Mouse (Mus musculus) layer of hippocampus, adult 9-10 months (tissue): ENCODE measurements around the gene Dcaf1.

ENCODE experiments used
- DNase-seq: peaks from one replicate; pipeline ENCODE4 v3.0.0; 2022; ENCODE audit warnings: low spot score

The Dcaf1 gene

DNA sequence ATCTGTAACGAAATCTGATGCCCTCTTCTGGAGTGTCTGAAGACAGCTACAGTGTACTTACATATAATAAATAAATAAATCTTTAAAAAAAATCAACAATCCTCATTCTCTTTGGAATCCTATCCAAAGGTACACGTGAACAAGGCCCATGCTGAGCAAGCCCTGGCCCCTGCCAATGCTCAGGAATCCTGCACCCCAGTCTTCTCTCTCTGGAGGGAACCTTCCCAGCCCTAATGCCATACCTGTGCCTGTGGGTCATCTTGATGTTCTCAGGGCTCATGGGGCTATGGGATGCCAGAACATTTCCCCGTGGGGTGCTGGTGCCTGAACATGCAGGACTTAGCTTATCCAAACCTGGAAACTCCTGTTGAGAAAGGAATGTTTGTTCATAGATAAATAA lies 86.5 kb downstream of the Dcaf1 start:
- DNase-seq, result no peak

DNA sequence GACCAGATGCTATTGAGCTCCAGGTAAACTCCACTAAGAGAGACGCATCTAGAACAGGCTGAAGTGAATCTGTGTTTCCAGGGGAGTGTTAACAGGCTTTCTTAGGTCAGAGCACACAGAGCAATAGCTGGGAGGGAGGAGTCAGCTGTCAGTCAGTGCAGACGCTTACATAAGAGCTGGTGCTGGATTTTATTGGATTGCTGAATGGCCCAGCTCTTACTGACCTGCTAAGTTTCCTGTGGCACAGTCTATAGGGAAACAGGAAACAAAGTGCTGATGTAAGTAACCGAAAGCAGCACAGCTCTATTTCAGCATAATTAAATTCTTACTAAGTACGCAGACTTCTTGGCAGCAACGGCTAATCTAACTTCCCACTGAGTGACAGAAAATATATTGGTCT lies 87.0 kb downstream of the Dcaf1 start:
- no peak for DNase-seq

DNA sequence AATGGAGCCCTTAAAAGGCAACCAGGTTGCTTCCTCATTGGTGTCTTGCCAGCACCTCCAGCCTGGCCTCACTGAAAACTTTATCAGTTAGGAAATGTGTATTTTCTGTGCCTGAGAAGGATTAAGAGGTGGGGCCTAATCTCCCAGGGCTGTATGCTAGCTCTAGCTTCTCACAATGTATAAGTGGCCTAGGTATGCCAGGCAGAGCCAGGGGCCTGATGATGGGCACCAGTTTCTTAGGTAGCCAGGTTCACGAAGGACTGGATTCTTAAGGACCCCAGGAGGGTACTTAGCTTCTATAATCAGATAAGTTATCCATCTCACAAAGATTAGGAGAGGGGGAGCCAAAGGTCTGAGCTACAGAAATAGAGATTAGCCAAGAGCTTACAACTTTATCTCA lies 90.0 kb downstream of the Dcaf1 start:
- no peak for DNase-seq

DNA sequence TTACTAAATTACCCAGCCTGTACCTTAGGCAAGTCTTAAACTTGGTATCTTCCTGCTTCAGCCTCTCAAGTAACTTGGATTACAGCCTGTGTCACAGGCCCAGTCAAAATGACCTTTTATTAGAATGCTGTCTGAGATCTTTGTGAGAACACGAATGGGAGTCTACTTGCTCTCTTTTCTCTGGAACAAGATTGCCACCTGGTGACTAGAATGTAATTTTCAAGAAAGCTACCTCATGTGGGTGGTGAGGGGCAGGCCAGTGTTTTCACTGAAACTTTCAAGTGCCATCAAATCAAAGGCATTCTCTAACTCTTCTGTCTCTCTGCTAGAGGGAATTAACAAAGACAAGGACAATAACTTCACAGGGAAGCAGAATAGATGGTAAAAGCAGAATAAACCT lies 92.1 kb downstream of the Dcaf1 start:
- no peak for DNase-seq

DNA sequence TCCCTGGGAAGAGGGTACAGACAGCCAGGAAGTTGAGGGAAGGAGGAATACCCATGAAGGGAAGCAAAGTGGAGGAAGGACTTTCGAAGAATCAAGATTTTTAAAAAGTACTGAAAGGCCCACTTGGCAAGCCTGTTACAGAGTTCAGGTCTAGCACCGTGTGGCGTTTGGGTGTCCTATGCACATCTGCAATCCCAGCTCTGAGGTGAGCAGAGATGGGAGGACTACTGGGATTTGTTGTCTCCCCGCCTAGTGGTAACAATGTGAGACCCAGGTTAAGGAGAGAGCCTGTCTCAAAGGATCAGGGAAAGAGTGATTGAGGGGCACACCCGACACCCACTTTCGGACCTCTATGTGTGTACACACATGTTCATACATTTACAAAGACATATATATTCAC lies 93.2 kb downstream of the Dcaf1 start:
- no peak for DNase-seq
